Mouse (Mus musculus): Measurements from ENCODE around the gene Add3.

DNA sequence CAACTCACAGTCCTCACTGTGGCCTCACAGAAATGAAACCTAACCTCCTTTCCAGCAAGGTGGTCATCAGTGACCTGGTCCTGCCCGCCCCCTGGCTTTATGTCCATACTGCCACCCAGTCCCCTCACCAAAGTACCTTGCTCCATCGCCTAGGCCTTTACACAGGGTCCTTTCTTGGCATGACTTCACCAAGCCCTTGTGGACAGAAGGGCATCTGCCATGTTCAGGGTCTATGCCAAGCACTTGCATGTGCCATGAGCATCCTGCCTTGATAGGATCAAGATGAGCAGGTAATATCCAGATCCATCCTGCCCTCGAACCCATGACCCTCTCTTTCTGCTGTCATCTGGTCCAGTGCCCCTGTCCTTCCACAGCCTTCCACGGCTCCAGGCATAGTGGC lies 120.6 kb downstream of the Add3 start:
- no peak for TF ChIP-seq CTCF (IDR thresholded peaks at IDR 0.05; ENCODE audit: low read depth, low read length)
- TF ChIP-seq TAL1 (conservative IDR thresholded peaks at IDR 0.05; ENCODE audit: low read depth, low read length): no peak
- TF ChIP-seq GATA1 (IDR thresholded peaks at IDR 0.05; ENCODE audit: borderline replicate concordance, low read length): no peak
- no peak for TF ChIP-seq POLR2AphosphoS5 (IDR thresholded peaks at IDR 0.05; ENCODE audit: insufficient replicate concordance, low read depth, low read length)
